Mouse (Mus musculus) neural tube, embryonic 13.5 days (tissue): Measurements from ENCODE around the gene Hspa1b. TPM values are rescaled to one million over a fixed set of nuclear protein-coding genes. Genes with fewer than 3 reads are reported as not detected.
"Not testable (repeated sequence)": the region's sequence is repeated elsewhere in the genome, so short reads cannot be mapped to it uniquely, and the experiment has no call there.

ENCODE experiments used
- ATAC-seq: fragments of 200-750 bp; cut with Nextera tagmentation; 2 replicates; pipeline ENCODE4 v1.8.0; 2017; ENCODE audit warnings: low read depth, mild to moderate bottlenecking, moderate TSS enrichment, moderate library complexity
- H3K27ac ChIP-seq: fragments of 300-500 bp; sonication (generic); replicated peaks from 2 replicates; pipeline ENCODE4 v1.5.1; 2015; ENCODE audit warnings: moderate library complexity, mild to moderate bottlenecking, inconsistent platforms
- H3K27me3 ChIP-seq: fragments of 300-500 bp; sonication (generic); 2 replicates; pipeline ENCODE4 v1.6.1; 2015; ENCODE audit warnings: mild to moderate bottlenecking, inconsistent platforms
- H3K36me3 ChIP-seq: fragments of 300-500 bp; sonication (generic); 2 replicates; pipeline ENCODE4 v1.6.1; 2015; ENCODE audit warnings: mild to moderate bottlenecking, inconsistent platforms
- H3K4me1 ChIP-seq: fragments of 300-500 bp; sonication (generic); replicated peaks from 2 replicates; pipeline ENCODE4 v1.6.1; 2015; ENCODE audit warnings: inconsistent platforms
- H3K4me2 ChIP-seq: fragments of 300-500 bp; sonication (generic); 2 replicates; pipeline ENCODE4 v1.6.1; 2015; ENCODE audit warnings: inconsistent platforms, mild to moderate bottlenecking, moderate library complexity
- H3K4me3 ChIP-seq: fragments of 300-500 bp; sonication (generic); 2 replicates; pipeline ENCODE4 v1.5.1; 2015; ENCODE audit warnings: mild to moderate bottlenecking, inconsistent platforms
- H3K9ac ChIP-seq: fragments of 300-500 bp; sonication (generic); 2 replicates; pipeline ENCODE4 v1.6.1; 2015; ENCODE audit warnings: moderate library complexity, mild to moderate bottlenecking, inconsistent platforms
- H3K9me3 ChIP-seq: fragments of 300-500 bp; sonication (generic); 2 replicates; pipeline ENCODE4 v1.6.1; 2016; ENCODE audit warnings: inconsistent platforms
- WGBS: fragments of 180-500 bp; shearing (Covaris S2); methylation state at CpG from one replicate; pipeline ENCODE4 v1.1.7; 2015; 5-methylcytosine and 5-hydroxymethylcytosine counted together
- polyA plus RNA-seq: library from polyadenylated mRNA; unstranded; fragments of >200 nt; fragmentation: Nextera tagmentation; extraction: Ambion mirVana; gene quantifications from 2 replicates; pipeline ENCODE4 v1.2.1, GENCODE M21; 2015

Gene Hspa1b
- polyA plus RNA-seq, 1 experiment from 2014 or later: 0.38 TPM

DNA sequence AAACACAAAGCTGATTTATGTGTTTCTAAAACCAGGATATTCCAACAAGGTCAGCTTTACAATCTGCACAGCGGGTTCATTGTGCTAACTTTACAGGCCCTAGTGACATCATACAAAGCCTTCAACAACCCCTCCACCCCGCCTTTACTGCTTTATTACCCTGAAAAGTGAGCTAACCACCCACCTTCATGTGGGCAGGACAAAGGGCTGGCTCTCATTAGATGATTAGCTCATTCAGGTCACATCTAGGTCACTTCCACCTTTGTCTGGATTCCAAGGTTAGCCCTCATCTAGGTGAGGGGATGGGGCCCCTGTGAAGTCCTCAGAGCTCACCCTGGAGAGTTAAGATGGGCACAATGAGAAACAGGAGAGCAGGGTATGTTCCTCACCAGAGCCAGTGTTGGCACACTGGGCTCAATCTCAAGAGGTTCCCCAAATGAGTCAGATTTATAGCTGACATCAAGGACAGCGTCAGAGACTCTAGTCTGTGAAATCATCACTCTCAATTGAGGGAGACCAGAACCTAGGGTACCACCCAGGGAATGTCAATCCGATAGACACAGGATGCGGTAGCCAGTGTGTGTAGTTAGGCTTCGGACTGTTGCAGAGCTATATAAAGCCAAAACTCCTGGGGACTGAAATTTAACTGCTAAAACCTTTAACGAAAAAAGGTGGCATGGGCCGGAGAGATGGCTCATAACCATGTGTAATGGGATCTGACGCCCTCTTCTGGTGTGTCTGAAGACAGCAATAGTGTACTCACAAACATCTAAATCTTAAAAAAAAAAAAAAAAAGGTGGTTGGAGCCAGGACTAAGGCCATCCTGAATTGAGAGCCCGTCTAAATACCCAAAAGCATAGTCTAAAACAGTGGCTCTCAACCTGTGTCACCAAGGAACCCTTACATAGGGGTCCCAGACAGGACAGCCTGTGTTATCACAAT lies 8.3 kb downstream of the Hspa1b start:
- peak overlapping the region; percentile 98 for H3K4me2 ChIP-seq
- H3K4me1 ChIP-seq: peaks cover 20% of the 10 kb centered on the region
- peak overlapping the region; percentile 98 for H3K4me3 ChIP-seq
- H3K36me3 ChIP-seq: peaks cover 30% of the 10 kb centered on the region
- peak overlapping the region; percentile 92 for H3K27ac ChIP-seq
- H3K9ac ChIP-seq: peak overlapping the region; percentile 100
- peaks cover 11% of the 10 kb centered on the region for H3K27me3 ChIP-seq
- WGBS: 10% methylated on average over 10 of the region's 10 CpGs
- ATAC-seq: no peak
- H3K9me3 ChIP-seq: no peaks in the 10 kb centered on the region

DNA sequence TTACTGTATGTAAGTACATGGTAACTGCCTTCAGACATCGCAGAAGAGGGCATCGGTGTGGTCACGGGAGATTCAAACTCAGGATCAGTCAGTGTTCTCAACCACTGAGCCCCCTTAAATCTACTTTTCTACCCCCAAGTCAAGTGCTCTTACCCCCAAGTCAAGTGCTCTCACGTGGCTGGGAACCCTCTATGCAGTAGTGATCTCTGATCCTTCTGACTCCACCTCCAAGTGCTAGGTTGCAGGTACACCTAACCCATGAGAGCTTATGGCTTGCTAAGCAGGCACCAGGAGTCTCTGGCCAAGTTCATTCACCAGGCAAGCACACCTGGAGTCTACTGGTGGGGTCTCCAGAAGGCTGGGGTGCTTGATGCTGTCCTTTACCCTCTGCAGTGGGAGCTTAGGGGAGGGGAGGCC lies 9.5 kb downstream of the Hspa1b start:
- H3K4me1 ChIP-seq: peaks cover 20% of the 10 kb centered on the region
- H3K4me2 ChIP-seq: peak overlapping the region; percentile 98
- H3K27me3 ChIP-seq: no peaks in the 10 kb centered on the region
- peak overlapping the region; percentile 98 for H3K4me3 ChIP-seq
- H3K9ac ChIP-seq: no peak overlapping the region
- no peaks in the 10 kb centered on the region for H3K9me3 ChIP-seq
- ATAC-seq: no peak
- H3K36me3 ChIP-seq: peaks cover 30% of the 10 kb centered on the region
- H3K27ac ChIP-seq: no peak overlapping the region
- WGBS: 44% methylated on average over 4 of the region's 4 CpGs

DNA sequence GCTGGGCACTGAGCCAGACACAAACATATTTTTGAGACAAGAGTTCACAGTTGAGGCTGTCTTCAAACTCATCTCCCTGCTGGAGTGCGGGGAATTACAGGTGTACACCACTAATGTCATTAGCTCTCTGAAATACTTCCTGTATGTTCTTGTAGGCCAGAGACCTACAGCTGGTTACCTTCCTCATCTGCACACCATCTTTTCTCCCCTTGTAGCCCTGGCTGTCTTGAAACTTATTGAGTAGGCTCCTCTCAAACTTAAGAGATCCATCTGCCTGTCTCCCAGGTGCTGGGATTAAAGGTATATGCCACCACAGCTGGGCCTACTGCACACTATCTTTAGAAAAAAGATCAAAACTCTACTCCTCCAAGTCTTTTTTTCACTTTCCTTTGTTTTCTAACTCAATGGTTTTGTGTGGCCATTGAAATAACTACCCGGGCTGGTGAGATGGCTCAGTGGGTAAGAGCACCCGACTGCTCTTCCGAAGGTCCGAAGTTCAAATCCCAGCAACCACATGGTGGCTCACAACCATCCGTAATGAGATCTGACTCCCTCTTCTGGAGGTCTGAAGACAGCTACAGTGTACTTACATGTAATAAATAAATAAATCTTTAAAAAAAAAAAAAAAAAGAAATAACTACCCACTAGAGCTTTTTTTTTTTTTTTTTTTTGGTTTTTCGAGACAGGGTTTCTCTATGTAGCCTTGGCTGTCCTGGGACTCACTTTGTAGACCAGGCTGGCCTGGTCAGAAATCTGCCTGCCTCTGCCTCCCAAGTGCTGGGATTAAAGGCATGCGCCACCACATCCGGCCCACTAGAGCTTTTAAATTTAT lies 10.1 kb downstream of the Hspa1b start:
- H3K9ac ChIP-seq, H3K4me3 ChIP-seq, H3K9me3 ChIP-seq, H3K27ac ChIP-seq, H3K4me2 ChIP-seq, H3K27me3 ChIP-seq, ATAC-seq: not testable (repeated sequence)
- WGBS: 62% methylated on average over 9 of the region's 9 CpGs
- H3K36me3 ChIP-seq: peaks cover 30% of the 10 kb centered on the region
- peaks cover 20% of the 10 kb centered on the region for H3K4me1 ChIP-seq

DNA sequence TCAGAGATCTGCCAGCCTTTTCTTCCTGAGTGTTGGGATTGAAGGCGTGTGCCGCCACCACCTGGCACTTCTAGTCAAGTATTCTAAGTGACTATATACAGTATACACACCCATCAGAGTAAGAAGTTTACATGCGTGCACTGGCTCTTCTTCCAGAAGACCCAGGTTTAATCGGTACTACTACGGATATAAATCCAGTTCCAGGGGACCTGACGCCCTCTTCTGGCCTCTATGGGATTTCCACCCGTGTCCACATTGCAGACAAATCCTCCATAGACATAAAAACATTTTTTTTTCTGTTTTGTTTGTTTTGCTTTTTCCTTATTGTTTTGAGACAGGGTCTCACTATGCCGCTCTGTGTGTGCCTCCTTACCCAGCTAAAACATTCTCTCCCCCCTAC lies 11.4 kb downstream of the Hspa1b start:
- ATAC-seq: no peak
- Histone ChIP-seq H3K4me1 (peaks cover 20% of the 10 kb centered on the region), H3K4me3 (no peak overlapping the region), H3K27me3 (no peaks in the 10 kb centered on the region), H3K9ac (no peak overlapping the region), H3K36me3 (peaks cover 30% of the 10 kb centered on the region), H3K4me2 (no peak overlapping the region), H3K9me3 (no peaks in the 10 kb centered on the region), H3K27ac (no peak overlapping the region)
- 27% methylated on average over 8 of the region's 8 CpGs for WGBS

DNA sequence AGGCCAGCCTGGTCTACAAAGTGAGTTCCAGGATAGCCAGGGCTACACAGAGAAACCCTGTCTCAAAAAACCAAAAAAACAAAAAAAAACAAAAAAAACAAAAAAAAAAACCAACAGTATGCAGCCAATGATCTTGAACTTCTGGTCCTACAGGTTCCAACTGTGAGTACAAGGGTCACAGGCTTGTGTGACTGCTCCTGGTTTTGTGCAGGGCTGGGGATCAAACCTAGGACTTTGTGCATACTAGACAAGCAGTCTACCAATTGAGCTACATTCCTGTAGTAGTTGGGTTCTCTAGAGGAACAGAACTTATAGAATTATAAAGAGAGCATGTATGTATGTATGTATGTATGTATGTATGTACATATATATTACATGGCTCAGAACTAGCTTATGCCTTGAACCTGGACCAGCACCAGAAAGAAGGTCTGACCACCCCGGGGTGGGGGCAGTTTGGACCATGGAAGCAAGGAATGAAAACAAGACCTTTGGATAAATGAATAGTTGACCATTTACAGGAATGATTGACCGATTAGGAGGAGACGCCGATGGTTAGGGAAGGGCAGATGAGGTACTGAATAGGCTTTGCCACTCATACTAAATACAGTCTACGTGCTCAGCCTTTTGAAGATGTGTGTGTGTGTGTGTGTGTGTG lies 12.4 kb downstream of the Hspa1b start:
- no peaks in the 10 kb centered on the region for H3K27me3 ChIP-seq
- no peak overlapping the region for H3K4me2 ChIP-seq
- peaks cover 23% of the 10 kb centered on the region for H3K4me1 ChIP-seq
- H3K9ac ChIP-seq: no peak overlapping the region
- WGBS: 89% methylated on average over 5 of the region's 5 CpGs
- no peaks in the 10 kb centered on the region for H3K9me3 ChIP-seq
- H3K4me3 ChIP-seq: no peak overlapping the region
- peaks cover 30% of the 10 kb centered on the region for H3K36me3 ChIP-seq
- no peak for ATAC-seq
- no peak overlapping the region for H3K27ac ChIP-seq

DNA sequence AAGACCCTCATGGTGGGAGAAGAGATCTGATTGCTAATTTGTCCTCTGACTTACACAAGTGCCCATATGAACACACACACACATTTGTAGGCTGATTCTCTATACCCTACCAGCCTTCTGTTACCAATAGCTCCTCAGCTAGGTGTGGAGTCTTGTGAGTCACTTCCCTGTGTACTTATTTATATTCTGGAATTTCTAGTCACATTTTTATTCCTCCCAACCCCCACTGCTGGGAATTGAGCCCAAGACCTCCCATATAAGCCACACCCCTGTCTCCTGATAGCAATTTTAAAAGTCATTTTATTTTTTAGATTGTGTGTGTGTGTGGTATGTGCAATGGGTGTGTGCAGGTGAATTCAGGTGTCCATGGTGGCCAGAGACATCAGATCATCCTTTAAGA lies 14.7 kb downstream of the Hspa1b start:
- Histone ChIP-seq H3K27ac (no peak overlapping the region), H3K4me3 (no peak overlapping the region), H3K27me3 (no peaks in the 10 kb centered on the region), H3K9me3 (no peaks in the 10 kb centered on the region), H3K4me2 (no peak overlapping the region), H3K36me3 (peaks cover 13% of the 10 kb centered on the region), H3K9ac (no peak overlapping the region), H3K4me1 (peaks cover 7% of the 10 kb centered on the region)
- no peak for ATAC-seq

DNA sequence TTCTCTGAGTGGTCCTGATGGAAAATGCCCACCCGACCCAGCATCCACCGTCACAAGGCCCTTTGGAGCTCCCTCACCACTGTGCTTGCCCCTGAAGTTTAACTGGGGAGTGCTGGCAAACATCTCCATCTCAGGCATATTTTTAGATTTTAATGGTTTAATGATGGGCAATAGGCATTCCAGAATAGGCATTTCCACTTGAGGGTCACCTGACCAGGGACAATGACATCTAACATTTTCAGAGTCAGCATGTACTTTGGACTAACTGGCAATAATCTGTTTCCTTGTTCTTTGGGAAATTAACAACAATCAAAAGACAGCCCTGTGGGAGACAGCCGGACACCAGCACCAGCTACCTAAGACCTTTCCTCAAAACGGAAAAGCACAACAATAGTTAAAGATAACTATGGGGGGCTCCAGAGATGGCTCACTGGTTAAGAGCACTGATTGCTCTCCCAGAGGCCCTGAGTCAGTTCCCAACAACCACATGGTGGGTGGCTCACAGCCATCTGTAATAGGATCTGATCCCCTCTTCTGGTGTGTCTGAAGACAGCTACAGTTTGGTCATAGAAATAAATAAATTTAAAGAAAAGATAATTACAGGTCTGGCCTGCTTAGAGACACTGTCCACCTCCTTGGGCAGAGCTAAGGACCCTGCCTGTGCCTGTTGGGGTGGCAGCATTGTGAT lies 15.8 kb downstream of the Hspa1b start:
- no peak overlapping the region for H3K4me3 ChIP-seq
- H3K9me3 ChIP-seq: no peaks in the 10 kb centered on the region
- no peak overlapping the region for H3K4me2 ChIP-seq
- H3K4me1 ChIP-seq: peaks cover 7% of the 10 kb centered on the region
- H3K9ac ChIP-seq: no peak overlapping the region
- WGBS: 77% methylated on average over 4 of the region's 4 CpGs
- ATAC-seq: no peak
- H3K27ac ChIP-seq: no peak overlapping the region
- no peaks in the 10 kb centered on the region for H3K27me3 ChIP-seq
- peaks cover 4% of the 10 kb centered on the region; the same call in 1 of the 2 replicates for H3K36me3 ChIP-seq

DNA sequence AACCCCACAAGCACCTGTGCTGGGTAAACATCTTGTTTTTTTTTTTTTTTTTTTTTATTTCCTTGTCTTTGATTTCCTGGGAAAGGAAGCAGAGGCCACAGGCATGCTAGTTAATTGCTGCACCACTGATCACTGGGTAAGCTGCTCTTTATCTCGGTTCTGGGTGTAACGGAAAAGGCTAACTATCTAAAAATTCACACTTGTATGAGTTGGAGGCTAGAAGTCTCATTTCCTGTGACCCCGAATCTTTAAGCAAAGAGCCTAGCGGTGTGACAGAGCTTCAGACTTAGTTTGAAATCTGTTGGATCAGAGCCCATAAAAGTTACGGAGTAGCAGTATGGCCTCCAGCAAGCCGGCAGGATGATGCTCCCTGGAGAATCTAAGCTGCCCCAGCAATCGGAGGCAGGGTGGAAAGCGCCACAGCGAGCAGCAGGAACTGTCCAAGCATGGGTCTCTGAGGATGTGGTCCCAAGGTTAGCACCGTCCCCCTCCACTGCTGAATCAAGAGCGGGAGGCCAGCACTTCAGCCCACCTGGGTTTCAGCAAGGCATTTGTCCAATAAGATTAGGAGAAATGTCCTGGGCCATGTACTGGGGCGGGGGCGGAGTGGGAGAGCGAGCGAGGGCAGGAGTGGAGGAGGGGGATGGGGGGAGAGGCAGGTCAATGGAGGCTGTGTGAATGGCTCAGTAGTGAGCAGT lies 17.5 kb downstream of the Hspa1b start:
- ATAC-seq: no peak
- H3K9ac ChIP-seq: peak overlapping the region; percentile 63
- no peaks in the 10 kb centered on the region for H3K27me3 ChIP-seq
- H3K36me3 ChIP-seq: no peaks in the 10 kb centered on the region
- H3K4me2 ChIP-seq: peak overlapping the region; percentile 51
- WGBS: 5% methylated on average over 15 of the region's 15 CpGs
- 0 out of 2 replicates have a peak overlapping the region, but pooled peaks have one; percentile 23 for H3K27ac ChIP-seq
- peak overlapping the region; percentile 27 for H3K4me3 ChIP-seq
- peaks cover 7% of the 10 kb centered on the region for H3K4me1 ChIP-seq
- no peaks in the 10 kb centered on the region for H3K9me3 ChIP-seq

DNA sequence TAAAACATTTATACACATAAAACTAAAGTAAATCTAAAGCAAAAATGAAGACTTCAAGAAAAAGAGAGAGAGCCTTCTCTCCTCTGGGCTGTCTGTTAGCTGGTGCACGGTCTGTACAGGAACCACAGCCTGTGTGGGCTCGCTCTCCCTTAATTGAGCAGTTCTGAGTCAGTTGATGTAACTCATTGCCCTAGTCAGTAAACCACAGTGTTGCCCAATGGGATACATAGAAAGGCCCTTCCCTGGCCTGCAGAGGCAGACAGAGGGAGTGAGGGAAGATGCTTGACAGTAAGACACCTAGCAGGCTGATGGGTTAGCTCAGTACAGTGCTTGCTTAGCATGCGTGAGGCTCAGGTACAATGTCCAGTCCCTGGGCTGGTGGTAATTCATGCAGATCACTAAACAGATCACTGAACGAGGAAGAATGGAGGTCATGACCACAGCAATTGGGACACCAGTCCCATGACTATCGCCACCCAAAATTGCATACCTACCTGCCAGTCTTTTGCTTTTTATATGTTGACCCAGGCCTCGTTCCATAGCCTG lies 21.0 kb downstream of the Hspa1b start:
- H3K9ac ChIP-seq: no peak overlapping the region
- H3K4me3 ChIP-seq: no peak overlapping the region
- ATAC-seq: no peak
- H3K4me1 ChIP-seq: peaks cover 7% of the 10 kb centered on the region
- H3K27ac ChIP-seq: no peak overlapping the region
- WGBS: 82% methylated on average over 6 of the region's 6 CpGs
- H3K27me3 ChIP-seq: no peaks in the 10 kb centered on the region
- H3K36me3 ChIP-seq: peaks cover 20% of the 10 kb centered on the region
- H3K4me2 ChIP-seq: no peak overlapping the region
- no peaks in the 10 kb centered on the region for H3K9me3 ChIP-seq

DNA sequence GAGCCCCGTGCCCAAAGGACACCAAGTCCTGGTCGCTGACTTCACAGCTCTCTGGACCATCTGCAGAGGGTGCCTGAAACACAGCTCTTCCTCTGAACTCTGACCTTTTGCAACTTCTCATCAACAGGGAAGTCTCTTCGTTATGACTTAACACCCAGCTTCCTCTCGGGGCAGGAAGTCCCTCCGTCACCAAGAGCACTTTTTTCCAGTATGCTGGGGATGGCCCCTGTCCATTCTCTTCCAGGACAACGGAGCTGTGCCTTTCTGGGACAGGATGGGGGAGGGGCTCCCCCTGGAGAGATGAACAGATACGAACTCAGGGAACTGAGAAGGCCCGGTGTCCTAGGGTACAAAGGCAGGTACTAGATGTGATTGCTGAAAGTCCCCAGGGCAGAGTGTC lies 24.2 kb downstream of the Hspa1b start:
- 57% methylated on average over 8 of the region's 8 CpGs for WGBS
- Histone ChIP-seq H3K27me3 (no peaks in the 10 kb centered on the region), H3K36me3 (peaks cover 20% of the 10 kb centered on the region), H3K9me3 (no peaks in the 10 kb centered on the region), H3K27ac (no peak overlapping the region), H3K4me3 (no peak overlapping the region), H3K9ac (no peak overlapping the region), H3K4me2 (no peak overlapping the region), H3K4me1 (peaks cover 12% of the 10 kb centered on the region)
- ATAC-seq: no peak

DNA sequence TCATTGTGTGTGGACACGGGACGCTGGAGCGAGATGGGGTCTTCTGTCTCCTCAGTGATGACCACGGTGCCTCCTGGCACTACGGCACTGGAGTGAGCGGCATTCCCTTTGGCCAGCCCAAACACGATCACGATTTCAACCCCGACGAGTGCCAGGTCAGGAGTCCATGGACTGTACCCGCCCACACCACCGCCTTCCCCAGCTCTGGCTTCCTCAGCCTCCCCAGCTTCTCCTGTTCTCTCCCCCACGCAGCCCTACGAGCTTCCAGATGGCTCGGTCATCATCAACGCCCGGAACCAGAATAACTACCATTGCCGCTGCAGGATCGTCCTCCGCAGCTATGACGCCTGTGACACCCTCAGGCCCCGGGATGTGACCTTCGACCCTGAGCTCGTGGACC lies 25.0 kb downstream of the Hspa1b start:
- Histone ChIP-seq H3K9ac (no peak overlapping the region), H3K4me1 (peaks cover 12% of the 10 kb centered on the region), H3K27ac (no peak overlapping the region), H3K9me3 (no peaks in the 10 kb centered on the region), H3K4me2 (no peak overlapping the region), H3K27me3 (no peaks in the 10 kb centered on the region), H3K4me3 (no peak overlapping the region), H3K36me3 (peaks cover 20% of the 10 kb centered on the region)
- ATAC-seq: no peak
- WGBS: 78% methylated on average over 24 of the region's 24 CpGs
